Mouse (Mus musculus): ENCODE measurements around the gene 1700001C02Rik. TPM values are rescaled to one million over a fixed set of nuclear protein-coding genes. Genes with fewer than 3 reads are reported as not detected.

The 1700001C02Rik gene
- total RNA-seq, 1 experiment from 2014 or later, result not detected

Other genes starting within 250 kb of the 1700001C02Rik start
- gene Selenoi, start 233.5 kb upstream of the 1700001C02Rik start, total RNA-seq (2017), result 19.7 to 23.6 TPM (median 22.3 TPM) in 3 replicates
- 0.19 to 0.53 TPM in 2 of 3 replicates, not detected in the other for gene Drc1, start 184.7 kb upstream of the 1700001C02Rik start, total RNA-seq (2017)
- gene Otof, start 4.1 kb upstream of the 1700001C02Rik start, total RNA-seq (2017), result not detected in 3 replicates
- gene Cib4, start 79.8 kb downstream of the 1700001C02Rik start, total RNA-seq (2017), result 1.4 TPM in 1 of 3 replicates, not detected in the others
- 0.10 TPM in 1 of 3 replicates, not detected in the others for gene Kcnk3, start 122.1 kb downstream of the 1700001C02Rik start, total RNA-seq (2017)
- 22.1 to 43.5 TPM (median 25.4 TPM) in 3 replicates for gene Slc35f6, start 181.9 kb downstream of the 1700001C02Rik start, total RNA-seq (2017)
- gene Cenpa, start 200.7 kb downstream of the 1700001C02Rik start, total RNA-seq (2017), result 19.9 to 42.7 TPM (median 24.6 TPM) in 3 replicates
- gene Dpysl5, start 245.5 kb downstream of the 1700001C02Rik start, total RNA-seq (2017), result 0.19 to 1.4 TPM (median 0.21 TPM) in 3 replicates

Measured in monocyte, adult 5-6 weeks (primary cell).